Mouse (Mus musculus) kidney, adult 11 months (tissue): Measurements from ENCODE around the gene Srgap3.

ENCODE experiments used
- DNase-seq: peaks from one replicate; pipeline ENCODE4 v3.0.0; 2022

The Srgap3 gene

GRCm38 (mm10) chr6:112946895-112947436, at the start of gene Srgap3:
Gene Srgap3 (minus strand): TSS chr6:112947266.
- DNase-seq: peak; percentile 77

GRCm38 (mm10) chr6:112995708-112996107, 48.6 kb upstream of the Srgap3 start:
- DNase-seq: no peak

GRCm38 (mm10) chr6:112990119-112990518, 43.1 kb upstream of the Srgap3 start:
- no peak for DNase-seq

- DNase-seq: no peak
Observed at GRCm38 (mm10) chr6:112985362-112986314, 38.6 kb upstream of the Srgap3 start.

GRCm38 (mm10) chr6:112982241-112982640, 35.2 kb upstream of the Srgap3 start:
- no peak for DNase-seq

- DNase-seq: no peak
Observed at GRCm38 (mm10) chr6:112978947-112979346, 31.9 kb upstream of the Srgap3 start.

- no peak for DNase-seq
Observed at GRCm38 (mm10) chr6:112977246-112977645, 30.2 kb upstream of the Srgap3 start.

GRCm38 (mm10) chr6:112976541-112976940, 29.5 kb upstream of the Srgap3 start:
- DNase-seq: no peak

- DNase-seq: no peak
Observed at GRCm38 (mm10) chr6:112976136-112976535, 29.1 kb upstream of the Srgap3 start.

- DNase-seq: no peak
Observed at GRCm38 (mm10) chr6:112973786-112974720, 27.0 kb upstream of the Srgap3 start.

GRCm38 (mm10) chr6:112972858-112973631, 26.0 kb upstream of the Srgap3 start:
- DNase-seq: no peak

- no peak for DNase-seq
Observed at GRCm38 (mm10) chr6:112972127-112972526, 25.1 kb upstream of the Srgap3 start.

- DNase-seq: no peak
Observed at GRCm38 (mm10) chr6:112971116-112971768, 24.2 kb upstream of the Srgap3 start.

GRCm38 (mm10) chr6:112967359-112967758, 20.3 kb upstream of the Srgap3 start:
- no peak for DNase-seq

GRCm38 (mm10) chr6:112958360-112958759, 11.3 kb upstream of the Srgap3 start:
- no peak for DNase-seq

GRCm38 (mm10) chr6:112957583-112958280, 10.7 kb upstream of the Srgap3 start:
- DNase-seq: no peak

GRCm38 (mm10) chr6:112955773-112956172, 8.7 kb upstream of the Srgap3 start:
- DNase-seq: no peak

- DNase-seq: no peak
Observed at GRCm38 (mm10) chr6:112953905-112954304, 6.8 kb upstream of the Srgap3 start.

- DNase-seq: no peak
Observed at GRCm38 (mm10) chr6:112951254-112951653, 4.2 kb upstream of the Srgap3 start.

- DNase-seq: no peak
Observed at GRCm38 (mm10) chr6:112950205-112951110, 3.4 kb upstream of the Srgap3 start.
